Mouse (Mus musculus) neural tube, embryonic 12.5 days (tissue): ENCODE data around the gene Ptprb. TPM values are rescaled to one million over a fixed set of nuclear protein-coding genes. Genes with fewer than 3 reads are reported as not detected.

Experiments used
- ATAC-seq: fragments of 200-750 bp; cut with Nextera tagmentation; 2 replicates; pipeline ENCODE4 v1.8.0; 2017; ENCODE audit warnings: low read depth, mild to moderate bottlenecking, moderate TSS enrichment, moderate library complexity; ENCODE audit not compliant: low FRiP score
- H3K27ac ChIP-seq: fragments of 300-500 bp; sonication (generic); 2 replicates; pipeline ENCODE4 v1.5.1; 2016
- H3K27me3 ChIP-seq: fragments of 300-500 bp; sonication (generic); replicated peaks from 2 replicates; pipeline ENCODE4 v1.6.1; 2016; ENCODE audit warnings: mild to moderate bottlenecking
- H3K36me3 ChIP-seq: fragments of 300-500 bp; sonication (generic); 2 replicates; pipeline ENCODE4 v1.6.1; 2016; ENCODE audit warnings: mild to moderate bottlenecking
- H3K4me1 ChIP-seq: fragments of 300-500 bp; sonication (generic); 2 replicates; pipeline ENCODE4 v1.6.1; 2016
- H3K4me2 ChIP-seq: fragments of 300-500 bp; sonication (generic); replicated peaks from 2 replicates; pipeline ENCODE4 v1.6.1; 2016; ENCODE audit warnings: mild to moderate bottlenecking
- H3K4me3 ChIP-seq: fragments of 300-500 bp; sonication (generic); 2 replicates; pipeline ENCODE4 v1.5.1; 2016
- H3K9ac ChIP-seq: fragments of 300-500 bp; sonication (generic); 2 replicates; pipeline ENCODE4 v1.6.1; 2016; ENCODE audit warnings: mild to moderate bottlenecking
- H3K9me3 ChIP-seq: fragments of 300-500 bp; sonication (generic); 2 replicates; pipeline ENCODE4 v1.6.1; 2016; ENCODE audit warnings: mild to moderate bottlenecking
- WGBS: fragments of 180-500 bp; shearing (Covaris S2); methylation state at CpG from one replicate; pipeline ENCODE4 v1.1.7; 2016; 5-methylcytosine and 5-hydroxymethylcytosine counted together
- polyA plus RNA-seq: library from polyadenylated mRNA; unstranded; fragments of >200 nt; fragmentation: Nextera tagmentation; extraction: Ambion mirVana; gene quantifications from 2 replicates; pipeline ENCODE4 v1.2.1, GENCODE M21; 2016

The Ptprb gene
- polyA plus RNA-seq, 1 experiment from 2014 or later = 4.3 TPM

DNA sequence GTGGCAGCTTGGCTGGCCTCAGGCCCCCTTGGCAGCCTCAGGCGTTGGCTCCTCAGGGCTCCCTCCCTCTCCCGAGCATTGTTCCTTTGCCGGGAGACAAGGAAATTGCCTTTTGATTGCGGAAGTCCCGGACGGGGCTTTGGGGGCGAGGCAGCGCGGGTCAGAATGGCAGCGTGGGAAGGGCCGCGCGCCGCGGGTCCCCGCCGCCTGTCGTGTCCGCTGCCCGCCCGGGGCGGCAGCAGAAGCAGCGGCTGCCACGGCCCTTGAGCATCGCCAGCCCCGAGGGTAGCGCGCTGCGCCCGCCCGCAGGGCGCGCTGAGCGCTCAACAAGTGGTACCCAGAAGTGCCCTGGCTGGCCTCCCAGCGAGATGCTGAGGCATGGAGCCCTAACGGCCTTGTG is 25.9 kb downstream of the Ptprb start:
- ATAC-seq = peak; percentile 75
- WGBS = 2% methylated on average over 36 of the region's 36 CpGs
- H3K9ac ChIP-seq = peak overlapping the region; percentile 40
- H3K27me3 ChIP-seq = peaks cover 20% of the 10 kb centered on the region
- H3K36me3 ChIP-seq = no peaks in the 10 kb centered on the region
- H3K9me3 ChIP-seq = no peaks in the 10 kb centered on the region
- H3K4me1 ChIP-seq = peaks cover 10% of the 10 kb centered on the region
- H3K4me3 ChIP-seq = peak overlapping the region; percentile 46
- no peak overlapping the region for H3K27ac ChIP-seq
- H3K4me2 ChIP-seq = peak overlapping the region; percentile 97

DNA sequence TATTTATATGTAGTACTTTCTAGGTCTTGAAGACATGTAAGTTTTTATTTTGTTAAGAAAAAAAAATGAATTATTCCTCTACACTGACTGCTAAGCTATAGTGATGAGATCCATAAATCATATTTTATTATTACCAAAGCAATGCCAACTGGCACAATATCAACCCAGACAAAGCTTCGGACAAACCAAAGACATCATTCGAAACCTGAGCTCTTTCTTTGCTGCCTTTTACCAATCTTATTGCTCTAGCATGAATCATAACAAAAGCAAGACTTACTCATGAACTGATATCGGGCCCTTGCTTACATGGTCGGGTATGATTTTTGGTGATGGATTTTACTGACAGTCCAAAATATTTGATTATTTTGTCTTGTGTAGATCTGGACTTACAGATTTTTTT is 29.0 kb downstream of the Ptprb start:
- Histone ChIP-seq H3K4me3 (no peak overlapping the region), H3K4me2 (no peak overlapping the region), H3K9me3 (no peaks in the 10 kb centered on the region), H3K27ac (no peak overlapping the region), H3K4me1 (peaks cover 10% of the 10 kb centered on the region), H3K9ac (no peak overlapping the region), H3K36me3 (no peaks in the 10 kb centered on the region), H3K27me3 (peaks cover 20% of the 10 kb centered on the region)
- ATAC-seq = no peak
- 94% methylated on average over 4 of the region's 4 CpGs for WGBS

DNA sequence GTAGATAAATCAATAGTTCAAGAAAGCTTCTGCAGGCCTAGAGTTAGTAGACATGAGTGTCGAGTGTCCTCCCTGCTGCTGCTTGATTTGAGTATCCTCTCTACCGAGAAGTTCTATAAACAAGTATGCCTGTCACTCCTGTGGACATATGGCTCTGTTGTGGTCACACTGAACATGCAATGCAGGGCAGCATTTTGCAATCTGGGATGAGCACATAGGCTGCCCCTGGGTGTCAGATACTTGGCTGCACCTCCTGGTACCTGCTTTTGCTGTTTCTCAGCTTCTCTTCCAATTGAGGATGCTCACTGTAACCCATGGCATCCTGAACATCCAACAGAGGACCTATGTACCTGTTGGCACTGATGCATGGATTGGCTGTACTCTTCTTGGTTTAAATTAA is 34.1 kb downstream of the Ptprb start:
- Histone ChIP-seq H3K4me3 (no peak overlapping the region), H3K9ac (no peak overlapping the region), H3K9me3 (no peaks in the 10 kb centered on the region), H3K27ac (no peak overlapping the region), H3K36me3 (no peaks in the 10 kb centered on the region), H3K4me2 (no peak overlapping the region), H3K27me3 (no peaks in the 10 kb centered on the region), H3K4me1 (no peaks in the 10 kb centered on the region)
- no peak for ATAC-seq
- 80% methylated on average over 2 of the region's 2 CpGs for WGBS

DNA sequence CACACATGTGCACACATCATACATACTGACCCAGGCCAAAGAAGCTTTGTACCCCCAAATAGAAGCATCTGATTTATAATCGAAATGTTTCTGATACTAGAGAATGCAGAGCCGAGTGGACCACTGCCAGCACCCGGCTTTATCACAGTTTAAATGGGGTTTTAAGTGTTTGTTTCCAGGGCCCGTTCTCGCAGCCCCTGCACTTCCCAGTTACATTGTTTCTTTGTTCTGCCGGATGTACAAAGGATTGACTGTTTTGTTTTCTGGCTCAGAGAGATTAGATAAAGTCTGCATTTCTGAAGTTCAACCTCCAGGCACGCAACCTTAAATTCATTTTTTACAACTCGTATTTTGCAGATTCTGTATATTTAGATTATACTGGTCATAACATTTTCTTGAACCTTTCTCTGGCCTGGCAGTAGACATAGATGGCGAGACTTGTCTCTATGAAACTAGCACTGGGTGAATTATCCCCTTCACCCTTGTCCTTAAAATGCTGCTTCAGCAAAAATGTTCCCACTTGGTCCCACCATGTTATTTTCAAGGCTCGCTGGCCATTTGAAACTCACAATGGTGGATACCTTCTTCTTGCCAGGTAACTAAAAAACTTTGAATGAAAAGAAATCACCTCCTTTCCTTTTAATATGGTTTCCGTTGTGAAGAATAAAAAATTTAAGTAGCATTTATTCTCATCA is 35.3 kb downstream of the Ptprb start:
- H3K4me3 ChIP-seq = no peak overlapping the region
- no peak overlapping the region for H3K4me2 ChIP-seq
- 59% methylated on average over 11 of the region's 11 CpGs for WGBS
- no peaks in the 10 kb centered on the region for H3K9me3 ChIP-seq
- H3K36me3 ChIP-seq = no peaks in the 10 kb centered on the region
- H3K27ac ChIP-seq = no peak overlapping the region
- no peak overlapping the region for H3K9ac ChIP-seq
- no peaks in the 10 kb centered on the region for H3K4me1 ChIP-seq
- H3K27me3 ChIP-seq = no peaks in the 10 kb centered on the region
- no peak for ATAC-seq

- Histone ChIP-seq H3K4me3 (no peak overlapping the region), H3K36me3 (no peaks in the 10 kb centered on the region), H3K27me3 (no peaks in the 10 kb centered on the region), H3K27ac (no peak overlapping the region), H3K9ac (no peak overlapping the region), H3K4me2 (no peak overlapping the region), H3K4me1 (no peaks in the 10 kb centered on the region), H3K9me3 (no peaks in the 10 kb centered on the region)
- WGBS = 25% methylated on average over 12 of the region's 12 CpGs
- ATAC-seq = no peak
These were observed 43.9 kb downstream of the Ptprb start for GRCm38 (mm10) chr10:116319246-116319645.

- Histone ChIP-seq H3K9me3 (no peaks in the 10 kb centered on the region), H3K9ac (no peak overlapping the region), H3K27ac (no peak overlapping the region), H3K4me2 (no peak overlapping the region), H3K36me3 (no peaks in the 10 kb centered on the region), H3K4me3 (no peak overlapping the region), H3K27me3 (no peaks in the 10 kb centered on the region), H3K4me1 (no peaks in the 10 kb centered on the region)
- no peak for ATAC-seq
- 40% methylated on average over 5 of the region's 5 CpGs for WGBS
These were observed 53.8 kb downstream of the Ptprb start for GRCm38 (mm10) chr10:116329086-116329485.

GRCm38 (mm10) chr10:116330458-116330857 is 55.1 kb downstream of the Ptprb start:
- H3K4me1 ChIP-seq = no peaks in the 10 kb centered on the region; the same call in 1 of the 2 replicates
- no peaks in the 10 kb centered on the region for H3K9me3 ChIP-seq
- no peaks in the 10 kb centered on the region for H3K27me3 ChIP-seq
- no peak overlapping the region for H3K9ac ChIP-seq
- WGBS = 15% methylated on average over 5 of the region's 5 CpGs
- H3K27ac ChIP-seq = no peak overlapping the region
- no peak overlapping the region for H3K4me3 ChIP-seq
- H3K4me2 ChIP-seq = peak overlapping the region; percentile 40
- ATAC-seq = peak; percentile 63; the same call in 1 of the 2 replicates
- H3K36me3 ChIP-seq = no peaks in the 10 kb centered on the region

DNA sequence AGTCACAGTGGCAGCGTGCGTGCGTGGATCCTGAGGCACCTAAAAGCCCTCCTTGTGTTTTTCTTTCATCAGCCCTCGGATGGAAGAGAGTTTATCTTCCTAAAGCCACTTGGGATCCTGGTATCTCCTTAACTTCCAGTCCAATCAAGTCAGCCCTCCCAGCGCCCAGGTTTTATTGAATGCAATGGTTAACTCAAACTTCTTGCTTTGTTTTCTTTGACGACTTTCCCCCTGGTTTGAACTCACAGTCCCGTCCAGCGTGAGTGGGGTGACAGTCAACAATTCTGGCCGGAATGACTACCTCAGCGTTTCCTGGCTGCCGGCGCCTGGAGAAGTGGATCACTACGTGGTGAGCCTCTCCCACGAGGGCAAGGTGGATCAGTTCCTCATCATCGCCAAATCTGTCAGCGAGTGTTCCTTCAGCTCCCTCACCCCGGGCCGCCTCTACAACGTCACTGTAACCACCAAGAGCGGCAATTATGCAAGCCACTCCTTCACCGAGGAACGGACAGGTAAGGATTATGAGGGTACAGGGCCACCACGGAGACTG is 55.7 kb downstream of the Ptprb start:
- H3K4me1 ChIP-seq = no peaks in the 10 kb centered on the region; the same call in 1 of the 2 replicates
- no peak overlapping the region for H3K27ac ChIP-seq
- H3K4me3 ChIP-seq = no peak overlapping the region
- 28% methylated on average over 23 of the region's 23 CpGs for WGBS
- H3K9ac ChIP-seq = no peak overlapping the region
- H3K9me3 ChIP-seq = no peaks in the 10 kb centered on the region
- ATAC-seq = no peak
- peak overlapping the region; percentile 40 for H3K4me2 ChIP-seq
- no peaks in the 10 kb centered on the region for H3K36me3 ChIP-seq
- H3K27me3 ChIP-seq = no peaks in the 10 kb centered on the region

GRCm38 (mm10) chr10:116333666-116334065 is 58.3 kb downstream of the Ptprb start:
- ATAC-seq = no peak
- H3K4me1 ChIP-seq = no peaks in the 10 kb centered on the region; the same call in 1 of the 2 replicates
- H3K4me3 ChIP-seq = no peak overlapping the region
- H3K36me3 ChIP-seq = no peaks in the 10 kb centered on the region
- H3K27ac ChIP-seq = no peak overlapping the region
- H3K9me3 ChIP-seq = no peaks in the 10 kb centered on the region
- no peak overlapping the region for H3K4me2 ChIP-seq
- no peaks in the 10 kb centered on the region for H3K27me3 ChIP-seq
- WGBS = 69% methylated on average over 16 of the region's 16 CpGs
- H3K9ac ChIP-seq = no peak overlapping the region

DNA sequence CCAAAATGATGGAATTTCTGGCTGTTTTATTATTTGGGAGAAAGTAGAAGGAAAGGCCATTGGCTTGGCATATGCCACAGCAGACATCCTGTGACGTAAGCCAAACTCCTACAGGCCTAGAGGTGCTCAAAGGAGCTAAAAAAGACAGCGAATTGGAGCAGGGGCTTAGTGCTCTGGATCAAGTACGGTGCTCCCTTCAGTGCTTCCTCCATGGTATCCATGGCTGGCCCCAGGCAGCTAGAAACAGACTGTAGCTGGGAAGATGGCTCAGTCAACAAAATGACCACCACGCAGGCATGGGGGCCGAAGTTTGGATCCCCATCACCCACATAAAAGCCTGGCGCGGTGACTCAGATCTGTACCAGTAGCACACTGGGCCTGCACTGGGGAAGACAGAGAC is 58.8 kb downstream of the Ptprb start:
- ATAC-seq = no peak
- Histone ChIP-seq H3K36me3 (no peaks in the 10 kb centered on the region), H3K4me2 (no peak overlapping the region), H3K4me1 (no peaks in the 10 kb centered on the region; the same call in 1 of the 2 replicates), H3K9me3 (no peaks in the 10 kb centered on the region), H3K27ac (no peak overlapping the region), H3K27me3 (no peaks in the 10 kb centered on the region), H3K9ac (no peak overlapping the region), H3K4me3 (no peak overlapping the region)
- WGBS = 94% methylated on average over 7 of the region's 7 CpGs

- Histone ChIP-seq H3K4me2 (no peak overlapping the region), H3K27me3 (no peaks in the 10 kb centered on the region), H3K9me3 (no peaks in the 10 kb centered on the region), H3K27ac (no peak overlapping the region), H3K4me1 (no peaks in the 10 kb centered on the region; the same call in 1 of the 2 replicates), H3K36me3 (no peaks in the 10 kb centered on the region), H3K9ac (no peak overlapping the region), H3K4me3 (no peak overlapping the region)
- no peak for ATAC-seq
- WGBS = 89% methylated on average over 7 of the region's 7 CpGs
These were observed 60.0 kb downstream of the Ptprb start for GRCm38 (mm10) chr10:116335328-116335727.

GRCm38 (mm10) chr10:116341194-116341593 is 65.9 kb downstream of the Ptprb start:
- no peak overlapping the region for H3K9ac ChIP-seq
- no peaks in the 10 kb centered on the region for H3K4me1 ChIP-seq
- H3K36me3 ChIP-seq = no peaks in the 10 kb centered on the region
- no peak for ATAC-seq
- H3K4me2 ChIP-seq = no peak overlapping the region
- no peaks in the 10 kb centered on the region for H3K27me3 ChIP-seq
- no peak overlapping the region for H3K27ac ChIP-seq
- no peaks in the 10 kb centered on the region for H3K9me3 ChIP-seq
- 90% methylated on average over 12 of the region's 12 CpGs for WGBS
- H3K4me3 ChIP-seq = no peak overlapping the region
